Mouse (Mus musculus) stomach, embryonic 16.5 days (tissue): ENCODE results near the gene Pomp. TPM values are rescaled to one million over a fixed set of nuclear protein-coding genes. Genes with fewer than 3 reads are reported as not detected.

Experiments
- ATAC-seq: fragments of 200-750 bp; cut with Nextera tagmentation; 2 replicates; pipeline ENCODE4 v1.8.0; 2017; ENCODE audit warnings: moderate number of reproducible peaks, moderate TSS enrichment; ENCODE audit not compliant: insufficient read depth, low FRiP score
- H3K27ac ChIP-seq: fragments of 300-500 bp; sonication (generic); 2 replicates; pipeline ENCODE4 v1.5.1; 2014; ENCODE audit warnings: low read length
- H3K27me3 ChIP-seq: fragments of 300-500 bp; sonication (generic); 2 replicates; pipeline ENCODE4 v1.6.1; 2014; ENCODE audit warnings: low read length, control low read depth, mixed read lengths; ENCODE audit not compliant: control insufficient read depth, insufficient read depth
- H3K36me3 ChIP-seq: fragments of 300-500 bp; sonication (generic); 2 replicates; pipeline ENCODE4 v1.6.1; 2014; ENCODE audit warnings: low read length; ENCODE audit not compliant: control insufficient read depth, insufficient read depth
- H3K4me1 ChIP-seq: fragments of 300-500 bp; sonication (generic); 2 replicates; pipeline ENCODE4 v1.6.1; 2014; ENCODE audit warnings: low read length, control low read depth, mixed read lengths; ENCODE audit not compliant: control insufficient read depth, insufficient read depth
- H3K4me2 ChIP-seq: fragments of 300-500 bp; sonication (generic); 2 replicates; pipeline ENCODE4 v1.6.1; 2014; ENCODE audit warnings: low read depth, low read length, mixed read lengths
- H3K4me3 ChIP-seq: fragments of 300-500 bp; sonication (generic); replicated peaks from 2 replicates; pipeline ENCODE4 v1.5.1; 2014; ENCODE audit warnings: mild to moderate bottlenecking, low read length
- H3K9ac ChIP-seq: fragments of 300-500 bp; sonication (generic); 2 replicates; pipeline ENCODE4 v1.6.1; 2014; ENCODE audit warnings: low read length
- H3K9me3 ChIP-seq: fragments of 300-500 bp; sonication (generic); replicated peaks from 2 replicates; pipeline ENCODE4 v1.6.1; 2016; ENCODE audit warnings: low read length, control low read depth; ENCODE audit not compliant: control insufficient read depth
- WGBS: fragments of 180-500 bp; shearing (Covaris S2); extraction: QIAGEN DNeasy Blood & Tissue Kit; methylation state at CpG from one replicate; pipeline ENCODE4 v1.1.7; 2014; 5-methylcytosine and 5-hydroxymethylcytosine counted together
- polyA plus RNA-seq: library from polyadenylated mRNA; unstranded; fragments of >200 nt; fragmentation: Nextera tagmentation; extraction: Ambion mirVana; gene quantifications from 2 replicates; pipeline ENCODE4 v1.2.1, GENCODE M21; 2015

Pomp gene
- polyA plus RNA-seq, 1 experiment from 2014 or later: 446 TPM

GRCm38 (mm10) chr5:147845319-147845718 lies 14.9 kb upstream of the Pomp start:
- Histone ChIP-seq H3K9ac (no peak overlapping the region), H3K27me3 (no peaks in the 10 kb centered on the region), H3K36me3 (no peaks in the 10 kb centered on the region), H3K4me1 (no peaks in the 10 kb centered on the region), H3K9me3 (no peaks in the 10 kb centered on the region), H3K27ac (no peak overlapping the region), H3K4me2 (no peak overlapping the region), H3K4me3 (no peak overlapping the region)
- no peak for ATAC-seq
- WGBS: 69% methylated on average over 3 of the region's 3 CpGs

GRCm38 (mm10) chr5:147847361-147847760 lies 12.9 kb upstream of the Pomp start:
- WGBS: 33% methylated on average over 5 of the region's 5 CpGs
- no peaks in the 10 kb centered on the region for H3K4me1 ChIP-seq
- H3K36me3 ChIP-seq: no peaks in the 10 kb centered on the region
- no peak overlapping the region for H3K9ac ChIP-seq
- H3K9me3 ChIP-seq: no peaks in the 10 kb centered on the region
- no peak overlapping the region for H3K4me3 ChIP-seq
- no peaks in the 10 kb centered on the region for H3K27me3 ChIP-seq
- ATAC-seq: peak; percentile 38; the same call in 1 of the 2 replicates
- H3K27ac ChIP-seq: no peak overlapping the region
- no peak overlapping the region for H3K4me2 ChIP-seq

GRCm38 (mm10) chr5:147848164-147848863 lies 11.9 kb upstream of the Pomp start:
- ATAC-seq: 0 out of 2 replicates have a peak, but pooled peaks have one; percentile 8
- peak overlapping the region; percentile 5; the same call in 1 of the 2 replicates for H3K4me2 ChIP-seq
- H3K36me3 ChIP-seq: no peaks in the 10 kb centered on the region
- H3K27me3 ChIP-seq: no peaks in the 10 kb centered on the region
- no peak overlapping the region for H3K4me3 ChIP-seq
- no peak overlapping the region for H3K9ac ChIP-seq
- no peak overlapping the region for H3K27ac ChIP-seq
- H3K4me1 ChIP-seq: no peaks in the 10 kb centered on the region
- 25% methylated on average over 16 of the region's 16 CpGs for WGBS
- H3K9me3 ChIP-seq: no peaks in the 10 kb centered on the region

DNA sequence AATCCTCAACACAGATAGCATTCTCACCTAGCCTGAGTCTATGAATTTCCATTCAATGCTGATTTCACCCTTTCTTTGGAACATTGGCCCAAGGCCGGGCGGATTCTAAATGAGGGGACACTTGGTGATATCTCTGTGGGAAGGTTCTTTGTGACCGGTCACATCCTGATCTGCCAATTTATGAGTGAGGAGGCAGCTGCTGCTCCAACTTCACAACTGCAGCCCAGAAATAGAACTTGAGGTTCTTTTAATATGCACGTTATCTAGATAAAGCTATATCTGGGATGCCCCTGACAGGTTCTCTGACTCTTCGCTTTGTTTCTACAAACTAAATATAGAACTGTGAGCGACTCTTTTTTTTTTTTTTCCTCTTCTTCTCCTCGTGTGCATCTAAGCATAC lies 10.1 kb upstream of the Pomp start:
- no peaks in the 10 kb centered on the region for H3K9me3 ChIP-seq
- no peak overlapping the region for H3K9ac ChIP-seq
- no peaks in the 10 kb centered on the region for H3K36me3 ChIP-seq
- no peak overlapping the region for H3K27ac ChIP-seq
- no peak overlapping the region for H3K4me3 ChIP-seq
- 70% methylated on average over 7 of the region's 7 CpGs for WGBS
- H3K27me3 ChIP-seq: no peaks in the 10 kb centered on the region
- H3K4me2 ChIP-seq: no peak overlapping the region
- no peak for ATAC-seq
- no peaks in the 10 kb centered on the region for H3K4me1 ChIP-seq

- no peaks in the 10 kb centered on the region for H3K27me3 ChIP-seq
- no peak for ATAC-seq
- peaks cover 7% of the 10 kb centered on the region; the same call in 1 of the 2 replicates for H3K4me1 ChIP-seq
- H3K9ac ChIP-seq: peak overlapping the region; percentile 91
- peak overlapping the region; percentile 88 for H3K27ac ChIP-seq
- under 1% methylated on average over 18 of the region's 18 CpGs for WGBS
- no peaks in the 10 kb centered on the region for H3K9me3 ChIP-seq
- H3K36me3 ChIP-seq: peaks cover 8% of the 10 kb centered on the region
- H3K4me3 ChIP-seq: peak overlapping the region; percentile 91
- H3K4me2 ChIP-seq: peak overlapping the region; percentile 87
Measured at GRCm38 (mm10) chr5:147860076-147860448, 199 bp upstream of the Pomp start.

DNA sequence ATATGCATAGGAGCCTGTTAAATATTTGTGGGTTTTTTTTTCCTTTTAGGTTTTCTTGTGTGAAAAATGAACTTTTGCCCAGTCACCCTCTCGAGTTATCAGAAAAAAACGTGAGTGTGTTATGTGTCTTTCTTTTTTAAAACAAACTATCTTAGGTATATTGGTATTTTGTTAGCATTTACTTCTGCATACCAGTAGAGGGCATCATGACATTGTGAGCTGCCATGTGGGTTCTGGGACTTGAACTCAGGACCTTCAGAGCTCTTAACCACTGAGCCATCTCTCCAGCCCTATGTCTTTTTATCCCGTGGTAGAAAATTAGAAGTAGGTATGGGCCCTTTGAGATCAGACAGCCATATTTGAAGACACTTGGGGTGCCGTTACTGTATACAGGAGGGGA lies 8.4 kb downstream of the Pomp start:
- H3K27me3 ChIP-seq: no peaks in the 10 kb centered on the region
- H3K4me1 ChIP-seq: no peaks in the 10 kb centered on the region
- H3K4me3 ChIP-seq: no peak overlapping the region
- H3K9ac ChIP-seq: no peak overlapping the region; the same call in 1 of the 2 replicates
- H3K27ac ChIP-seq: no peak overlapping the region
- peaks cover 18% of the 10 kb centered on the region for H3K36me3 ChIP-seq
- 94% methylated on average over 4 of the region's 4 CpGs for WGBS
- no peak overlapping the region for H3K4me2 ChIP-seq
- ATAC-seq: no peak
- H3K9me3 ChIP-seq: no peaks in the 10 kb centered on the region

- Histone ChIP-seq H3K36me3 (peaks cover 10% of the 10 kb centered on the region), H3K4me3 (no peak overlapping the region), H3K27ac (peak overlapping the region; percentile 74), H3K27me3 (no peaks in the 10 kb centered on the region), H3K4me1 (no peaks in the 10 kb centered on the region), H3K9ac (no peak overlapping the region), H3K4me2 (no peak overlapping the region), H3K9me3 (no peaks in the 10 kb centered on the region)
- WGBS: 82% methylated on average over 6 of the region's 6 CpGs
- ATAC-seq: no peak; the same call in 1 of the 2 replicates
Measured at GRCm38 (mm10) chr5:147869568-147869967, 9.3 kb downstream of the Pomp start.

- 0 out of 2 replicates have a peak overlapping the region, but pooled peaks have one; percentile 6 for H3K9ac ChIP-seq
- no peak overlapping the region for H3K4me3 ChIP-seq
- 68% methylated on average over 1 of the region's 1 CpGs for WGBS
- peak overlapping the region; percentile 74 for H3K27ac ChIP-seq
- no peaks in the 10 kb centered on the region for H3K9me3 ChIP-seq
- H3K4me1 ChIP-seq: no peaks in the 10 kb centered on the region
- H3K27me3 ChIP-seq: no peaks in the 10 kb centered on the region
- no peak overlapping the region for H3K4me2 ChIP-seq
- peaks cover 10% of the 10 kb centered on the region for H3K36me3 ChIP-seq
- no peak for ATAC-seq
Measured at GRCm38 (mm10) chr5:147870296-147870695, 10.0 kb downstream of the Pomp start.

DNA sequence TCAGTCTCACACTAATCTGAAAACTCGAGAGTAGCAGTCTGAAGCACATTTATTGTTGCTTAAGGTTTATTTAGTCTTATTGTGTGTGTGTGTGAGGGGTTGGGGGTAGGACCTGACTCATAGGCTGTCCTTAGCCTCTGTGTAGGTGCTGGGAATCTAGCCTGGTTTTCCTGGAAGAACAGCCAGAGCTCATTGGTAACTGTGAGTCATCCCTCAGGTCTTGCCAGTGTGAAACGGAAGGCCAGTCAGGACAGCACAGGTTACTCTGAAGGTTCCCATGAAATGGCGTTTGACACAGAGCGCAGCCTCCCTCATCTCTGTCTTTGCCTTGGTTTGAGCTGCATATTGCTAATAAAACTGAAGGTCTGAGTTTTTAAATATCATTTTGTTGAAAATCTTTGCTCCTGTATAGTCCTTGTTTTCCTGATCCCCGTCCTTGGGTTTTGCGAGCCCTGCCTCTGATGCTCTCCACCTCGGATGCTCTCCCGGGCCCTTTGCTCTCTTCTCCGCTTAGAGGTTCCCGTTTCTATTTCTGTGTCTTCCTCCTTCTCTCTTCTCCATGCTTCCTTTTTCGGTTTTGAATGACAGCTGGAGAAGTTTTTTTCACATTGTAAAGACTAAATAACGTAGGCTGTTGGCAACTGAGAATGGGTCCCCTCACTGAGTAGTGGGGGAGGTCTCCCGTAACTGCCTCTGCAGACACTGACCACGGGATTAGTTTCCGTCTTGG lies 11.0 kb downstream of the Pomp start:
- H3K9ac ChIP-seq: no peak overlapping the region
- H3K4me3 ChIP-seq: no peak overlapping the region
- no peaks in the 10 kb centered on the region for H3K4me1 ChIP-seq
- no peaks in the 10 kb centered on the region for H3K9me3 ChIP-seq
- H3K27ac ChIP-seq: no peak overlapping the region
- WGBS: 87% methylated on average over 15 of the region's 15 CpGs
- ATAC-seq: no peak
- no peaks in the 10 kb centered on the region for H3K27me3 ChIP-seq
- peaks cover 11% of the 10 kb centered on the region for H3K36me3 ChIP-seq
- H3K4me2 ChIP-seq: no peak overlapping the region
